In genomic region chr2:30733853-30734252, GRCm38 (mm10) we compare ENCODE assay signal across 15 mouse cellular contexts.
DNase-seq lines count a peak whose midpoint lies in the region; ATAC-seq and TF ChIP-seq lines count a peak whose summit lies in the region.
"Had no signal": no experiment of that assay in that cellular context is flagged by ENCODE, and none has a peak within 500 bp of the region (broad histone marks: within the 10 kb centered on the region; RNA-seq: fewer than 3 reads in every experiment).

No protein-coding gene starts in this region.

- H3K36me3 ChIP-seq in forebrain, embryonic 11.5 days (ENCODE audit: control insufficient read depth, insufficient read depth, low read length) = no peaks in the 10 kb centered on the region
- no peaks in the 10 kb centered on the region for H3K36me3 ChIP-seq in forebrain, postnatal 0 days (ENCODE audit: insufficient read depth)
- no peaks in the 10 kb centered on the region for H3K36me3 ChIP-seq in lung, embryonic 14.5 days (ENCODE audit: insufficient read depth)
- no peaks in the 10 kb centered on the region for H3K36me3 ChIP-seq in embryonic facial prominence, embryonic 10.5 days (replicated peaks)
- no peaks in the 10 kb centered on the region for H3K36me3 ChIP-seq in midbrain, embryonic 14.5 days (ENCODE audit: control insufficient read depth, insufficient read depth, low read length)
- H3K36me3 ChIP-seq: heart, embryonic 15.5 days had no signal

- H3K27ac ChIP-seq in forebrain, embryonic 11.5 days (ENCODE audit: low read depth, low read length) = no peak overlapping the region
- no peak overlapping the region for H3K27ac ChIP-seq in forebrain, postnatal 0 days (ENCODE audit: low read depth, low read length)
- H3K27ac ChIP-seq in lung, embryonic 14.5 days (ENCODE audit: low read depth) = no peak overlapping the region
- H3K27ac ChIP-seq in embryonic facial prominence, embryonic 10.5 days (replicated peaks) = peak overlapping the region; percentile 78
- H3K27ac ChIP-seq in midbrain, embryonic 14.5 days (replicated peaks; ENCODE audit: low read depth, low read length) = 0 out of 2 replicates have a peak overlapping the region, but pooled peaks have one; percentile 9
- H3K27ac ChIP-seq: heart, embryonic 15.5 days had no signal

- no peak overlapping the region for H3K4me3 ChIP-seq in forebrain, embryonic 11.5 days (ENCODE audit: low read depth, low read length)
- H3K4me3 ChIP-seq in forebrain, postnatal 0 days (ENCODE audit: low read depth, low read length) = no peak overlapping the region
- H3K4me3 ChIP-seq in lung, embryonic 14.5 days (ENCODE audit: low read depth, low read length) = no peak overlapping the region
- H3K4me3 ChIP-seq in embryonic facial prominence, embryonic 10.5 days = no peak overlapping the region
- H3K4me3 ChIP-seq in midbrain, embryonic 14.5 days (replicated peaks; ENCODE audit: low read depth, low read length) = no peak overlapping the region
- H3K4me3 ChIP-seq: heart, embryonic 15.5 days; megakaryocyte, embryonic 14.5 days had no signal

- H3K9me3 ChIP-seq in forebrain, embryonic 11.5 days (ENCODE audit: control insufficient read depth, low read length) = no peaks in the 10 kb centered on the region
- H3K9me3 ChIP-seq in forebrain, postnatal 0 days (ENCODE audit: low read length) = no peaks in the 10 kb centered on the region
- no peaks in the 10 kb centered on the region for H3K9me3 ChIP-seq in lung, embryonic 14.5 days (ENCODE audit: low read depth, low read length)
- no peaks in the 10 kb centered on the region for H3K9me3 ChIP-seq in embryonic facial prominence, embryonic 10.5 days
- peaks cover 4% of the 10 kb centered on the region; the same call in 1 of the 2 replicates for H3K9me3 ChIP-seq in midbrain, embryonic 14.5 days (ENCODE audit: control insufficient read depth, low read length)
- H3K9me3 ChIP-seq: heart, embryonic 15.5 days had no signal

- H3K4me1 ChIP-seq in forebrain, embryonic 11.5 days (replicated peaks; ENCODE audit: control insufficient read depth, insufficient read depth, low read length) = peaks cover 8% of the 10 kb centered on the region; the same call in 1 of the 2 replicates
- H3K4me1 ChIP-seq in forebrain, postnatal 0 days (ENCODE audit: insufficient read depth) = peaks cover 16% of the 10 kb centered on the region
- no peaks in the 10 kb centered on the region for H3K4me1 ChIP-seq in lung, embryonic 14.5 days (ENCODE audit: insufficient read depth)
- peaks cover 20% of the 10 kb centered on the region for H3K4me1 ChIP-seq in embryonic facial prominence, embryonic 10.5 days
- peaks cover 13% of the 10 kb centered on the region for H3K4me1 ChIP-seq in midbrain, embryonic 14.5 days (ENCODE audit: control insufficient read depth, insufficient read depth, low read length)
- H3K4me1 ChIP-seq: heart, embryonic 15.5 days had no signal

- 0 out of 2 replicates have a peak, but pooled peaks have one; percentile 18 for ATAC-seq in forebrain, embryonic 11.5 days (replicated peaks; ENCODE audit: low FRiP score)
- no peak for ATAC-seq in forebrain, postnatal 0 days
- ATAC-seq in lung, embryonic 14.5 days (ENCODE audit: insufficient read depth) = peak; percentile 41; the same call in 1 of the 2 replicates
- no peak for ATAC-seq in midbrain, embryonic 14.5 days (ENCODE audit: low FRiP score, low TSS enrichment)
- no peak for ATAC-seq in megakaryocyte, adult 5-6 weeks (ENCODE audit: poor library complexity, severe bottlenecking)
- ATAC-seq: activated CD4-positive, CD25-positive, alpha-beta regulatory T cell, adult 4 months; inflammation-experienced regulatory T-cells, adult 6 months had no signal

- no peak for TF ChIP-seq CTCF in forebrain, postnatal 0 days (IDR thresholded peaks at IDR 0.05; ENCODE audit: low read depth)
- no peak for TF ChIP-seq CTCF in lung, embryonic 14.5 days (IDR thresholded peaks at IDR 0.05; ENCODE audit: low read depth)

- H3K27me3 ChIP-seq in forebrain, embryonic 11.5 days (ENCODE audit: control insufficient read depth, insufficient read depth, low read length) = no peaks in the 10 kb centered on the region
- H3K27me3 ChIP-seq in forebrain, postnatal 0 days (ENCODE audit: insufficient read depth, low read length) = no peaks in the 10 kb centered on the region
- no peaks in the 10 kb centered on the region for H3K27me3 ChIP-seq in lung, embryonic 14.5 days (ENCODE audit: insufficient read depth, low read length)
- H3K27me3 ChIP-seq in embryonic facial prominence, embryonic 10.5 days (replicated peaks; ENCODE audit: low read depth, poor library complexity, severe bottlenecking) = no peaks in the 10 kb centered on the region
- no peaks in the 10 kb centered on the region for H3K27me3 ChIP-seq in midbrain, embryonic 14.5 days (ENCODE audit: control insufficient read depth, insufficient read depth, low read length)
- H3K27me3 ChIP-seq: heart, embryonic 15.5 days had no signal

- DNase-seq in forebrain, embryonic 11.5 days (ENCODE audit: low spot score) = no peak
- DNase-seq in forebrain, postnatal 0 days = no peak
- no peak for DNase-seq in lung, embryonic 14.5 days
- no peak for DNase-seq in lung, postnatal 4 days
- peak; percentile 53 for DNase-seq in embryonic facial prominence, embryonic 10.5 days (ENCODE audit: low spot score)
- DNase-seq in midbrain, embryonic 14.5 days = no peak
- no peak for DNase-seq in adrenal gland, postnatal 25 days
- DNase-seq: cerebellum, adult 8-10 months; gastrocnemius, postnatal 36 days; right cerebral cortex, adult 18-20 months had no signal

- 26% methylated on average over 6 of the region's 6 CpGs for WGBS in forebrain, embryonic 11.5 days
- 36% methylated on average over 6 of the region's 6 CpGs for WGBS in forebrain, postnatal 0 days
- WGBS in lung, embryonic 14.5 days = 21% methylated on average over 6 of the region's 6 CpGs
- WGBS in embryonic facial prominence, embryonic 10.5 days = 24% methylated on average over 6 of the region's 6 CpGs
- 25% methylated on average over 6 of the region's 6 CpGs for WGBS in midbrain, embryonic 14.5 days

- H3K4me2 ChIP-seq in forebrain, embryonic 11.5 days (ENCODE audit: low read depth, low read length, severe bottlenecking) = no peak overlapping the region
- no peak overlapping the region for H3K4me2 ChIP-seq in forebrain, postnatal 0 days (ENCODE audit: low read depth)
- no peak overlapping the region for H3K4me2 ChIP-seq in lung, embryonic 14.5 days
- H3K4me2 ChIP-seq in midbrain, embryonic 14.5 days (ENCODE audit: low read length) = no peak overlapping the region
- H3K4me2 ChIP-seq: heart, embryonic 15.5 days had no signal

- peak overlapping the region; percentile 17; the same call in 1 of the 2 replicates for H3K9ac ChIP-seq in forebrain, embryonic 11.5 days (ENCODE audit: low read length)
- no peak overlapping the region for H3K9ac ChIP-seq in forebrain, postnatal 0 days
- no peak overlapping the region for H3K9ac ChIP-seq in lung, embryonic 14.5 days
- H3K9ac ChIP-seq in midbrain, embryonic 14.5 days (replicated peaks; ENCODE audit: low read length) = no peak overlapping the region
- H3K9ac ChIP-seq: heart, embryonic 15.5 days had no signal

Comparison
In these comparisons a context has a peak if more than half of its experiments do, and no peak if none do; other contexts are left out.
1. ATAC-seq: peak in forebrain, embryonic 11.5 days (single experiment) and lung, embryonic 14.5 days (single experiment); none in forebrain, postnatal 0 days (single experiment), midbrain, embryonic 14.5 days (single experiment) and megakaryocyte, adult 5-6 weeks (single experiment).
2. H3K27ac ChIP-seq: peak in embryonic facial prominence, embryonic 10.5 days (single experiment) and midbrain, embryonic 14.5 days (single experiment); none in forebrain, embryonic 11.5 days (single experiment), forebrain, postnatal 0 days (single experiment) and lung, embryonic 14.5 days (single experiment).